Mouse (Mus musculus) liver, adult (tissue): ENCODE data around the gene Gfap.

Experiments
- GATA4 ChIP-seq: IDR thresholded peaks from 2 replicates; pipeline ENCODE4 v1.6.1; 2014; ENCODE audit warnings: mild to moderate bottlenecking, low read length; ENCODE audit not compliant: insufficient replicate concordance

Gene Gfap

DNA sequence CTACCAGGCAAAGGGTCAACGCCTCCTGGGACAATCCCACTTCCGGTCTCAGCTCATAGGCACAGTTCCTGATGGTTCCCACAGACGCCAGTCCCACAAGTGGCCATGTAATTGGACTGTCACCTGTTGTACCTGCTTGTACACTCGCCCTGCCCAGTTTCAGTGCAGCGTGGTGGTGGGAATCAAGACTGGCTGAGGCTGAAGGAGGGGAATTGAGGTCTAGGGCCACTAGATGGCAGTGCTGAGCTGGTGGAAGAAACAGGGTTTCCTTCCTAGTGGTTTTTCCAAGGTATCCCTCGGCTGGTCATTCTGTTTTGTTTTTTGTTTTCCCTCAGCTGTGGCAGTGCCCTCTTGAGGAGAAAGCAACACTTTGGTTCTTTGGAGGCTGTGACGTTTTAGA lies at the start of gene Gfap:
Gene Gfap (minus strand): TSS at position 150 of the 400 bp plus-strand sequence.
- no peak for TF ChIP-seq GATA4

DNA sequence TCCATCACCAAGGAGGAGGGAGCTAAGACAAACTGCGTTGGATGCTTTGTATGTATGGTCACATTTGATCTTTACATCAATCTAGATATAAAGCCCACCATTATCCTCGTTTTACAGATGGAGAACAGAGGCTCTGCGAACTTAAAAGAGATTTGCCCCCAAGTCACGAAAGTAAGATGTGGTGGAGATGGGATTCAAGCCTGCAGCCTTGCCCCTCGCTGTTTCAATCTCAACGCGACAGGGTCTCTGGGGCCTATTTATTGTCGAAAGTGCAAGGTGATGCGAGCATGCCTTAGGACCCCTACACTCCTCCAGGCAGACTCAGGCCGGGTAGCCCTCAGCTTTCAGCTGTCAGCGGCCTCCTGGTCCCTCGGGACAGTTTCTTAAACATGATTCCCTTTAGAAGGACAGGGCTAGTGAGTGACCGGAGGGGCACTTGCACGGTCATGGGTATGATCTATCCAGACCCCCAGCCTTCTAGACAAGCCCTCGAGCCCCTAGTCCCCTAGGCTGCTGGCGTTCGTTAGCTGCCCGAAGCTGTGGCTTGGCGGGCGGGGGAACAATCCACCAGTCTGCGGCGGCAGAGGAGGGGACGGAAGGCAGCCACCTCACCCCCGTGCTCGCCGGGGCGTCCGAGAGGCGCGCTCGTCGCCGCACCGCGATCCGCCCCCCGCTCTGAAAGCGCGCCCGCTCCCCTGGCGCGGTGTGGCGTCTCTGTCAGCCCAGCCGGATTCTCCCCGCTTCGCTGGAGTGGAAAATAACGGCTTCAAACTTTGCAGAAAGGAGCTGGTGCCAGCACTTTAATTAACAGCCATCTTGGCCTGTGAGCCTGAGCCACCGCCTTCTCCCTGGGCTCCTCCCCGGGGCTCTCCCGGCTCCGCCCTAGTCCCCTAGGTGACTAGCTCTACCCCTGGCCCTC lies 47.6 kb upstream of the Gfap start:
- TF ChIP-seq GATA4: no peak

DNA sequence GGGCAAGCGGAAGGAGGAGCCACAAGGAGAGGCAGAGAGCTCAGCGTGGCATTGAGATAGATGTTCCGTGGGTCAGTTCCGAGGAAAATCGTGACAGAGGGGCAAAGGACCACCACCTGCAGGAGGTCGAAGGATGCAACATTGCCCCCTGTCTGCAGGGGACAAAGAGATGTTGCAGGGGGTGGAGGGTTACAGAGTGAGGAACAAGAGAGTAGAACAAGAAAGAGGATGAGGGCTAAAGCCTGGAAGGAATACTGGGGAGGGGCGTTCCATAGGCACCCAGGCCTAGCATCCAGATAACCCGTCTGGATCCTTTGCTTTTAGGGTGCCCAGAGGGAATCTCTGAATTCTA lies 46.3 kb upstream of the Gfap start:
- TF ChIP-seq GATA4: no peak

DNA sequence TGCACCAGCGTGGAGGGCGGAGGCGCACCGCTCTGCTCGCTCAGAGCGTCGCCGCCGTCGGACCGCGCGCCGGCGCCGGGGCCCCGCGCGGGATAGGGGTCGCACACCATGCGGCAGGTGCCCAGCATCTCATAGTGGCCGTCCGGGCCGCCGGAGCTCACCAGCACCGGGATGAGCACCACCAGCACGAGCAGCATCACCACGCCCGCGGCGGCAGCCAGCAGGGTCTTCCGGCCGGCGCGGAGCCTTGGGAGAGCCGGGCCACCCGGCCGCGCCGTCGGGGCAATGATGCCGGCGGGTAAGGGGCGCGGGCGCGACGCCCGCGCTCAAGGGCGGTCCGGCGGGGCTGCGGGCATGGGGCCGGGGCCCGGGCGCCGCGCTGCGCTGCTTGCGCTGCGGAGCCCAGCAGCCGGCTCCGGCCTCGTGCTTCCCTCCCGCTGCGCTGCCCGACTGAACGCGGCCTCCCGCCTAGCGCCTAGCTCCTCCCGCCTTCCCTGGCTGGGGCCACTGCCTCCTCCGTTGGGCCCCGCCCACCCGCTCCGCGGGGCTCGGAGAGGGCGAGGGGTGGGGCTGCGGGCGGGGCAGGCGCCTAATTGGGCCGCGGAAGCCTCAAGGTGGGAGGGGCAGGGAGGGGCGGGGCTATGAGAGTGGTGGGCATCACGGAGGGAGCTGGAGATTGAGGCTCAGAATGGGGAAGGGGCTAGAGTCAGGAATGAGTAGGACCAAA lies 45.7 kb upstream of the Gfap start, which contains the start of gene C1ql1:
Gene C1ql1 (minus strand): TSS at position 424 of the 727 bp plus-strand sequence.
- TF ChIP-seq GATA4: no peak

DNA sequence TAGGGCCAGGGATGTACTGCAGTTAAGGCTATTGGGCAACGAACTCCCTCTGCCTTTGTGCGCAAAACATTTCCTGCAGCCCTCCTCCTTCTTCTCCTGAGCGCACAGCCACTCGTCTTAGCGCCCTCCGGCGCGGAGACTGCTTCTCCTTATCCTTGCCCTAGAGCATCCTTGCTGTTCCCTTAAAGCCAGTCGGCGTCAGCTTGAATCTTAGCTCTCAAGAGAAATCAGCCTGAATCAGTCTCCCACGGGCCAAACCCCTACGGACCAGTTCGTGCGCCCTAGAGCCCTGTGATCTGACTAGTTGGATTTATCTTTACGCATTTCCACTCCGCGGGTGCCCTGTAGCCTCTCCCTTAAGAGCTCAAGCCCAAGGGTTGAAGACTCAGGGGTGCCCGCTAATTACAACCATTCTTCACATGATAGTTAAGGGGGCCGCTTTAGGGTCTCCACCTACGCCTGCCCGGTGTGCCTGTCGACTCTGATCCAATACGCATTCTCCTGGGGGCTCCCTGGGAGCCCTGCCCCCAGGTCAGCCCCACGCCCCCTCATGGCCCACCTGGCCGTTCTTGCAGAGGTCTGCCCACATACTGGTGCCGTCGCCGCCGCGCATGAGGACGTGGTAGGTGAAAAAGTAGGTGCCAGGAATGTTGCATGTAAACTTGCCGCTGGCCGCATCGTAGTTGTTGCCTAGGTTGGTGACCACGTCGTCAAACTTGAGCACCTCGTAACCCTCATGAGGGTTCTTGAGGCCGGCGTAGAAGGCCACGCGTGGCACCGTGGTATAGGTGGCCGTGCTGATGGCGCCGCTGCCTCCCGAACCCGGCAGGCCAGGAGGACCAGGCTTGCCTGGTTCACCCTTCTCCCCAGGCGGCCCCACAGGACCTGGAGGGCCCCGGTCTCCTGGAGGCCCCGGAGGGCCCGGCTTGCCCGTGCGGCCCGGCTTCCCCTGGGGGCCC lies 44.9 kb upstream of the Gfap start:
- no peak for TF ChIP-seq GATA4

DNA sequence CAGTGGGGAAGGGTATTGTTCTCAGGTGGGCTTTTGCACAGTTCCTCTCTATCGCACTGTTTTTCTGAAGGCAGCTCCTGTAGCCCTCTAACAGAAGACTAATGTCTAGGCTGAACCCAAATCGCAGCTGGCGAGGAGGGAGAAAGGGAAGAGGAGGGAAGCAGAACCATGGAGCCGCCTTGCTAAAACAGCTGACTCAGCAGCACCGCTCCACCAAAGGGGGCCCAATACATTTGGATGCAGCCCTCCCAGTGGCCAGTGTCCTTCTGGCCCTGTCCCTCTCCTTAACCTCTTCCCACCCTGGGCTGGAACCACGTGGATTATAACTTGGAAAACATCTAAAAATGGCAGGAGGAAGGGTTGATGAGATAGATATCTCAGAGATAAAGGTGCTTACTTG lies 40.5 kb upstream of the Gfap start:
- TF ChIP-seq GATA4: no peak

DNA sequence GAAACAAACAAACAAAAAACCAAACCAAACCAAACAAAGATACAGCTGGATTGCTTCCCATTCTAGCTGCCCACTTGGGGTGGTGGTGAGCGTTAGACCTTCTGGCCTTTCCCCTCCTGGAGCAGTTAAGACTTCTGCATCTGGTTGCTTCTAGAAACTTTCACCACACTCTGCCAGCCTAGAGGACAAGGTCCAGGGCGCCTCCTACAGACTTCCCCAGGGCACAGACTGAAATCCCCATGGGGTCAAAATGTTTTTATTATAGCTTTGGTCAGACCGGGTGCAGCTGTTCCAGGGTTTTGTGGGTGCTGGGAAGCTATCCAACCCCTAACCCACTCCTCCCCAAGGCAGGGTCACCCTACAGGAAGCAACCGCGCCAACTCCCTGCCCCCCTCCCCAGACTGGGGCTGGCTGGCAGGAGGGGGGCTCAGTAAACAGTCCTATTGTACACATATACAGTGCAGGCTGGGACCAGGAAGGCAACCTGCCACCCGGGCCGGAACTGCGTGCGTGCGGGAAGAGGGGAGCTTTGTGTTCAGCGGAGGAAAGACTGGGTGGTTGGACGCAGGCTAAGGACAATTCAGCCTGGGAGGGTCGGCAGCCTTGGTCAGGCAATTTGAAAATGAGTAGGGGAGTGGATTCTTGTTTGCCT lies 38.4 kb upstream of the Gfap start:
- no peak for TF ChIP-seq GATA4

DNA sequence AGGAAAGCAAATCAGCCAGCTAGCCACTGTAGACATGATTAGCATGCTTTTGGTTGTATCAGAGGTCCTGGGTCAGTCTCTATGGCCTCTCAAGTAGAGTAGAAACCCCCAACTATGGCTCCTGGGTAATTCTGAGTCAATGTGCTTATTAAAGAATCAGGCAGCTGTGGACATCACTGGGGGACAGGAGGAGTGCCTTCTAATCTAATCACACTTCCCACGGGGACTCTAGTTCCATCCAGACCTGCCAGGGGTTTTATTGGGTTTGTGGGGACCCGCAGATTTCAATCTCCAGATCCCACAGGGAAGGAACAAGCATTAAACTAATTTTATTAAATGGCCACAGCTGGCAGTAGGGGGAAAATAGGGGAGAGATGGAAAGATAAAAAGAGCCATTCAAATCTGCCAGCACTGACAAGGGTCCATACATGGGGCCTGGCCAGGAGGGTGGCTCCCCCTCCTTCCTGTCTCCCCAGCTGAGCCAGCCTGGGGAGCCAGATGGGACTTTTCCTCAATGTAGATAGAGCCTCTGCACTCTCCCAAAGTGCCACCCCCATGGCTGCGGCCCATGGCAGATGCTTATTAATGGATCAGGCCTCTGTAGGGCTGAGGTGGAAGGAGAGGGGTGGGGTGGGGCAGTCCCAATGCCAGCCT lies 36.9 kb upstream of the Gfap start:
- TF ChIP-seq GATA4: no peak

DNA sequence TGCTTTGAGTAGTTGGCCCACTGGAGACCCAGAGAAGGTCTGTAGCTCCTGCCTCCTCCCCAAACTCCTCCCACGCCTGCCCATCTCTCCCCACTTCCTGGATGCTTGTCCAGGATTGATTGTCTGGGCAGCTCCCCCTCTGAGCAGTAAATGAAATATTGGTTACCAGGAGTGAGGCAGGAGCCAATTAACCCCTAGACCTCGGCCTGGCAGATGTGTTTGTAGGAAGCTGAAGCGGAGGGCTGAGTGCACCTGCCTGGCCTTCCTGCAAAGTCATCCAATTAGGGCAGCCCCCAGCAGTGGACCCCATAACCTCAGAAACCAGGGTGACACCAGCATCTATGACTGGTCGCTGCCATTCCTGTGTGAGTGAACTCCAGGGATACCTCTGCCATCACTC lies 35.6 kb upstream of the Gfap start:
- no peak for TF ChIP-seq GATA4

DNA sequence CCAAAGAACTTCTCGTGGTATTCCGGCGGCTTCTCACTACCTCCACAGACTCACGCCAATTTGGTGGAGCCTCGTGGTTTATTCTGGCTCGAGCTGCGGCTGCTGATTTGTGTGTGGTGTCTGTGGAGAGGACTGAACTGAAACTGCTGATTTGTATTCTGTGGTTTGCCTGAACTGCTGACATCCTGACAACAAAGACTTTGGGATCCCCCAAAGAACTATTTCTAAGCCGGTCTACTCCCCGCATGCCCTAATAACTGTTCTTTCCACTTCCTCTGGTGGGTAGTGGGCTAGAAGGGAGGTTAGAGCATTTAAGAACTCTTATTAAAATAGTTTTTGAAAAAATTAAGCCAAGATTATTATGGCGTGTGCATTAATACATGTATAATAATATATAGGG lies 30.0 kb upstream of the Gfap start:
- no peak for TF ChIP-seq GATA4

DNA sequence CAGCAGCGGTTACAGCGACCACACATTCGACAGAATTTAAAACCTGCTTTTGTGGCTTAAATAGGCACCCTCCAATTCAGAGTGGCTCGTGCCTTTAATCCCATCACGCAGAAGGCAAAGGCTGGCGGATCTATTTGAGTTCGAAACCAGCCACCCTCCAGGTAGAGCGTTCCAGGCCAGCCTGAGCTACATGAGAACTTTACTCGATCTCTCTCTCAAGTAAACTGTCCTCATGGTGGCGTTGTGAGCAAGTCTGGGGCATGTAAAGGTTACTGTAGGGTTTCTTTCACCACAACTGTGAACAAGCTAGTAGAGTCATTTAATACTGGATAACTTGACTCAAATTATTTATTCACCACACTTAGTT lies 24.6 kb upstream of the Gfap start:
- TF ChIP-seq GATA4: no peak

DNA sequence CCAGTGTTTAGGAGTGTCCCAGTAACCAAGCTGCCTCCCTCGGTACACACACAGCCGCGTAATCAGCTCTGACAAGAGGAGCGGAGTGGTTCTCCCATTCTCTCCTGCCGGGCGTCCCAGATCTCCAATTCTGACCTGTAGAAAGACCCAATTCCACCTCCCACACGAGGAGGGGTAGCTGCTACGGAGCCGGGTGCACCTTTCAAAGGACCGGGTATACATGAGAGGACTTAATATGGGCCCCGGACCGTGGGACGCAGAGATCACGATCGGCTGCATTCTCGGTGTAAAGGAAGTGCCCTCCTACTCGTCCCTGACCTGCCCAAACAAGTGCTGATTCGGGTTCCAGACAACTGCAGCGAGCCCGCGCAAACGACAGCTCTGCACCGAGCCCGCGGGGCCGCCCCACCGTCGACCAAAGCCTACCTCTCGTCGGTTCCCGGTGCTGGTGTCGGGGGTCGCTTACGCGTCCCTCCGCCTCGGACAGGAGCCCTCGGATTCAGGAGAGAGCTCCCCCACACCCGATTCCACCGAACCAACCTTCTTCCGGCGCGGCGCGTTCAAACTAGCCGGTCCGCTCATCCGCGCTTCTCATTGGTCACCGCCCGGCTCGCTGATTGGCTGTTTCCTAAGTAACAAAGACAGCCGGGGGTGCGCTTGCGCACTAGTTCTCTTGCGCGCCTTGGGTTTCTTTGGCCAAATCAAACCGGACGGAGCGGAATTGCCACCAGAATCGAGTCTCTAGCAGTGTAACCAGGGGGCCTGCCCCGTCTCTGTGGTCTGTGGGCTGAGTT lies 24.0 kb upstream of the Gfap start, which contains the start of gene Kif18b:
Gene Kif18b (minus strand): TSS at position 568 of the 794 bp plus-strand sequence.
- no peak for TF ChIP-seq GATA4

DNA sequence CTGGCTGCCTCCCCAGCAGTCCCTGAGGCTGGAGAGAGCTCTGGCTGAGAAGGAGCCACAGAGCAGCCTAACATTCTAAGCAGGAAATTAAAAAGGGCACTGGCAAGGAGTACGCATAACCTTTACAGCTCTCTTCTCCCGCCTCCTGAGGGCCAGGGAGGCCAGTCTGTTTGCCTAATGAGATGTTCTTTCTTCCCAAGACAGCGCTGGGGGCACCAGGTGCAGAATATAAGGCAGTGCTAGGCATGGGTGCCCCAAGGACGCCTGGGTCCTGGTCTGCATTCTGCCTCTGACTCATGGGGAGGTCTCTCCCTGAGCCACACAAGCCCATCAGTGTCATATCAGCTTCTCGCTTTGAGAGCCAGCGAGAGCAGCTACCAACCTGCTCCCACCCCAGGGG lies 20.8 kb upstream of the Gfap start:
- no peak for TF ChIP-seq GATA4

DNA sequence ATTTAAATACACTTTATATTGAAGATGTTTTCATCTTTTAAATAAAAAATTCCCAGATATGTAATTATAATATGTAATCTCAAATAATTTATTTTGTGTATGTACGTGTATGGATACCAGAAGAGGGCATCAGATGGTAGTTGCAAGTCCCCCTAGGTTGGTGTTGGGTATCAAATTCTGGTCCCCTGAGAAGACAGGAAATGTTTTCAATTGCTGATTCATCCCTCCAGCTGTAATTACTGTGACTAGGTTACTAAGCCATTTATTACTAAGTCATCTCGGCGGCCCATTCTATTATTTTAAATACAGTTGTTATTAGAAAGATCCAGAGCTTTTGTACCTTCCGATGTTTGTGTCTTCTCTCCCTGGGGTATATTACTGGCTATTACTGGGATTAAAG lies 17.4 kb upstream of the Gfap start:
- no peak for TF ChIP-seq GATA4

DNA sequence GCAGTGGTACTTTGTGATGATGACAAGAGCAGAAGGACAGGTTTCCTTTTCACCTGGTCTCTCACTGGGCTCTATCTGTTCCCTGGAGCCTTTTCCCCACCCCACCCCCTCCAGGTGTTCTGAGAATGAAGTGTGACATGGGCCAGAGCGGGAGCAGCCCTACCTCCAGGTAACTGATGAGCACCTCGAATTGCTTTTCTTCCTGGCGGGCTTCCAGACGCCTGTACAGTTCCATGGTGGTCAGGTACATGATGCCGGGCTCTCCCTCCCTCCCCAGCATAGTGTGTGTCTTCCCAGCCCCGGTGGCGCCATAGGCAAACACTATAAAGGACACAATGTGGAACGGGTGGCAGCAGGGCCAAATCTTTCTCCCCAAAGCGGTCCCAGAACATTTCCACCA lies 14.7 kb upstream of the Gfap start:
- no peak for TF ChIP-seq GATA4
